Mouse (Mus musculus): ENCODE data around the gene Wnt10b. TPM values are rescaled to one million over a fixed set of nuclear protein-coding genes. Genes with fewer than 3 reads are reported as not detected.

The Wnt10b gene
- polyA plus RNA-seq, 1 experiment from 2014 or later: 0.12 TPM

GRCm38 (mm10) chr15:98780075-98780474 is 2.1 kb upstream of the Wnt10b start:
- H3K9me3 ChIP-seq (ENCODE audit: control insufficient read depth, low read length): no peaks in the 10 kb centered on the region
- no peak overlapping the region for H3K27ac ChIP-seq (ENCODE audit: low read depth)
- no peak for DNase-seq (ENCODE audit: low spot score)
- H3K27me3 ChIP-seq (replicated peaks; ENCODE audit: control insufficient read depth, insufficient read depth, low read length): peaks cover 75% of the 10 kb centered on the region
- WGBS: 2% methylated on average over 8 of the region's 8 CpGs
- no peak for ATAC-seq (replicated peaks; ENCODE audit: low FRiP score, low TSS enrichment, low read depth)
- H3K4me3 ChIP-seq (ENCODE audit: low read depth, low read length): no peak overlapping the region
- H3K4me1 ChIP-seq (replicated peaks; ENCODE audit: control insufficient read depth, insufficient read depth, low read length): peaks cover 3% of the 10 kb centered on the region; the same call in 1 of the 2 replicates
- no peak overlapping the region for H3K4me2 ChIP-seq (ENCODE audit: low read length)
- H3K9ac ChIP-seq (ENCODE audit: low read length): no peak overlapping the region
- H3K36me3 ChIP-seq (ENCODE audit: control insufficient read depth, insufficient read depth, low read length): no peaks in the 10 kb centered on the region

GRCm38 (mm10) chr15:98778806-98779205 is 856 bp upstream of the Wnt10b start:
- H3K36me3 ChIP-seq (ENCODE audit: control insufficient read depth, insufficient read depth, low read length): no peaks in the 10 kb centered on the region
- no peak overlapping the region for H3K4me3 ChIP-seq (ENCODE audit: low read depth, low read length)
- no peak overlapping the region for H3K27ac ChIP-seq (ENCODE audit: low read depth)
- WGBS: 3% methylated on average over 8 of the region's 11 CpGs
- H3K9me3 ChIP-seq (ENCODE audit: control insufficient read depth, low read length): no peaks in the 10 kb centered on the region
- peaks cover 87% of the 10 kb centered on the region for H3K27me3 ChIP-seq (replicated peaks; ENCODE audit: control insufficient read depth, insufficient read depth, low read length)
- ATAC-seq (replicated peaks; ENCODE audit: low FRiP score, low TSS enrichment, low read depth) (no peak), DNase-seq (ENCODE audit: low spot score) (no peak)
- H3K4me1 ChIP-seq (replicated peaks; ENCODE audit: control insufficient read depth, insufficient read depth, low read length): peaks cover 3% of the 10 kb centered on the region; the same call in 1 of the 2 replicates
- no peak overlapping the region for H3K9ac ChIP-seq (ENCODE audit: low read length)
- no peak overlapping the region for H3K4me2 ChIP-seq (ENCODE audit: low read length)

DNA sequence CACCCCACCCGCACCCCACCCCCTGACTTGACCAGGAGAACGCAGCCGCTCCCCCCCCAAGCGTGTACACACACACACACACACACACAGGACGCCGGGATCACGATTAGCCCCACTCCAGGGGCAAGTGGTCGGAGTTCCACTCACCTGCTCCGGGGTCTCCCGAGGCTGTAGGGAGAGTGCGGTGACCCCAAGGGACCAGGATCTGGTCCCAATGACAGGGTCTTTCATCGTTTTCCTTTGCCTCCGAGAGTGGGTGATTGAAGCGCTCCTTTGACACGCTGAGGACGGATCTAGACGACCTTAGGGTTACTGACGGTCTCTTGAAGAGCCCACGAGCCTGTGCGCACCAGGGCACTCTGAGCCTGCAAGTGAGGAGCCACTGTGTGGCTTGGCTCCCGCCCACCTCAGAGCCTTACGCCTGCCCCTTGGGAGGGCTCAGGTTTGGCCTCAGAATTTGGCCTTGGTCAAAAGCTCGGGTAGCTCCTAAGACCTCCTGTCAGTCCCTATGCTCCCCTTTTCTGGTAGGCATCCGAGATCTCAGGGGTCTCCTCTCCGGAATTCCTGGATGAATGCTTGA is 331 bp upstream of the Wnt10b start:
- Histone ChIP-seq H3K9me3 (ENCODE audit: control insufficient read depth, low read length) (no peaks in the 10 kb centered on the region), H3K4me1 (replicated peaks; ENCODE audit: control insufficient read depth, insufficient read depth, low read length) (peaks cover 3% of the 10 kb centered on the region; the same call in 1 of the 2 replicates), H3K4me2 (ENCODE audit: low read length) (peak overlapping the region; percentile 37), H3K36me3 (ENCODE audit: control insufficient read depth, insufficient read depth, low read length) (no peaks in the 10 kb centered on the region), H3K4me3 (ENCODE audit: low read depth, low read length) (0 out of 2 replicates have a peak overlapping the region, but pooled peaks have one; percentile 17), H3K27ac (ENCODE audit: low read depth) (no peak overlapping the region), H3K27me3 (replicated peaks; ENCODE audit: control insufficient read depth, insufficient read depth, low read length) (peaks cover 93% of the 10 kb centered on the region), H3K9ac (ENCODE audit: low read length) (no peak overlapping the region)
- under 1% methylated on average over 25 of the region's 25 CpGs for WGBS
- DNase-seq (ENCODE audit: low spot score): peak; percentile 61
- ATAC-seq (replicated peaks; ENCODE audit: low FRiP score, low TSS enrichment, low read depth): no peak

DNA sequence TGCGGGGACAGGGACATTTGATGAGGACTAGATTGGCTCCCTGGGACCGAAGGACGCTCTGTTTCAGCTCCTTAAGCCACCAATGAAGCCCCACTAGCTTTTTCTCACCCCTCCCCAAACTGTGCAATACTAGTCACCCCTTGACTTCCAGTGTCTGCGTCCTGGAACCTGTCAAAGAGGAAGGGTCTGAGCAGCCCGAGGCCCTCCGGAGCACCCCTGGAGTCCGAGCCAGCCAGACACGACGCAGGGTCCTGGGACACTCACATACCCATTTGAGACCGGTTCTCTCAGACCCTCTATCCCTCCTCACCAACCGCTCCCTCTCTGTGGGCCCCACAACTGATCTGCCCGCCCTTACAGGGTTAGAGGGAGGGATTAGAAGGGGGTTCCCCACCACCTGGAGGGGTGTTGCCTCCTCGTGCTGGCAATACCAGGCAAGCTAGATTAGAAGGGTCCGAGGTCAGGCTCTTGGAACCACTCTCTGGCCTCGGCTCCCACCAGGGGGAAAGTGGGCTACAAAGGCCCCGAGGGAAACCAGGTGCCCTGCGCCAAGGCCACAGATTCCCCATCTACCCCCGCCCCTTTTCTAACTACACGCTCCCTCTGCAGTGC is 839 bp downstream of the Wnt10b start:
- H3K36me3 ChIP-seq (ENCODE audit: control insufficient read depth, insufficient read depth, low read length): no peaks in the 10 kb centered on the region
- H3K4me2 ChIP-seq (ENCODE audit: low read length): no peak overlapping the region; the same call in 1 of the 2 replicates
- WGBS: 3% methylated on average over 19 of the region's 19 CpGs
- no peaks in the 10 kb centered on the region for H3K9me3 ChIP-seq (ENCODE audit: control insufficient read depth, low read length)
- peaks cover 100% of the 10 kb centered on the region for H3K27me3 ChIP-seq (replicated peaks; ENCODE audit: control insufficient read depth, insufficient read depth, low read length)
- DNase-seq (ENCODE audit: low spot score): peak; percentile 68
- H3K4me1 ChIP-seq (replicated peaks; ENCODE audit: control insufficient read depth, insufficient read depth, low read length): peaks cover 7% of the 10 kb centered on the region; the same call in 1 of the 2 replicates
- no peak overlapping the region for H3K9ac ChIP-seq (ENCODE audit: low read length)
- no peak overlapping the region for H3K27ac ChIP-seq (ENCODE audit: low read depth)
- H3K4me3 ChIP-seq (ENCODE audit: low read depth, low read length): 0 out of 2 replicates have a peak overlapping the region, but pooled peaks have one; percentile 17
- ATAC-seq (replicated peaks; ENCODE audit: low FRiP score, low TSS enrichment, low read depth): no peak

DNA sequence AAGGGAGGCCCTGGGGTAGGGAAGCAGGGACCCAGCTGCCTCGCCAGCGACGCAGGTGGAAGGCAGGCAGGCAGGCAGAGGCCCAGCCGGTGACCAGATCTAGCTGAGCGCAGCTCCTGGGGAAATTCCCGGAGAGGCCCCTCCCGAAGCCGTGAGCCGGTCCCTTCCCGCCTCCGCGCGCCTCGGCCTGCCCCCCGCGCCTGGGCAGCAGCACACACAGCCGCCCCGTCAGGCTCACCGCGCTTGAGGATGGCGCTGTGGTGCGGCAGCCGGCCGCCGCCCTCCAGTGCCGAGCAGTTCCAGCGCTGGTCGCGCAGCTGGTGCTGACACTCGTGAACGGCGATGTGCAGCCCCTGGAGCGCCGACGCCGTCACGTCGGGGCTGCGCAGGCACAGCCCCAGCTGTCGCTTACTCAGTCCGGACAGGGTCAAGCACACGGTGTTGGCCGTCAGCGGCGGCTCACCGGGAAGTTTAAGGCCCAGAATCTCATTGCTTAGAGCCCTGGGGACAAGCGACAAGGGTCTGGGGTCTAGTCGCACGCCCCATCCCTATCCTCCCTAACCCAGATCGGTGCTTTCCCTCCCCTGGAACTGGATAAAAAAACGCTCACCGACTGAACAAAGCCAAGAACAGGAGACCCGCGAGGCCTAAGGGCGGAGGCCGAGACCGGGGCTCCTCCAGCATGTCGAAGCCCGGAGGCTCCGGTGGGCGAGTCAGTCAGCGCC is 1.5 kb downstream of the Wnt10b start:
- Histone ChIP-seq H3K9me3 (ENCODE audit: control insufficient read depth, low read length) (no peaks in the 10 kb centered on the region), H3K4me1 (replicated peaks; ENCODE audit: control insufficient read depth, insufficient read depth, low read length) (peaks cover 7% of the 10 kb centered on the region; the same call in 1 of the 2 replicates)

DNA sequence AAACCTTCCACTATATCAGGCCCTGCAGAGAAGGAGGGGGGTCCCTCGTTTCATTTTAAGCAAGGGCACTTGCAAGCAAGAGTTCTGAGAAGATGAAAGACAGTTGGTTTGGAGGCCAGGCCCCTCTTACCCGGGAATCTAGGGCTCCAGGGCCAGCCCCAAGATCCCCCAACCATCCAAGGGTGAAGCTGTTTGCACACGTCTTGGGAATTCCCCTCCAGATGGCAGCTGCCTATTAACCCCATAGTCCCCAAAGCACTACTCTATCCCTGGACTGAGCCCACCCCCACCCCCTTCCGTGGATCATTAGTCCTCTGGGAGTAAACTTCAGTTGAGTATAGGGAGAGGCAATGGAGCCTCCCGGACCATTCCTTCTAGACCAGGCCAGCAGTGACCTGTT is 2.4 kb downstream of the Wnt10b start:
- Histone ChIP-seq H3K4me3 (ENCODE audit: low read depth, low read length) (no peak overlapping the region), H3K9me3 (ENCODE audit: control insufficient read depth, low read length) (no peaks in the 10 kb centered on the region), H3K36me3 (ENCODE audit: control insufficient read depth, insufficient read depth, low read length) (no peaks in the 10 kb centered on the region), H3K27ac (ENCODE audit: low read depth) (no peak overlapping the region), H3K27me3 (replicated peaks; ENCODE audit: control insufficient read depth, insufficient read depth, low read length) (peaks cover 98% of the 10 kb centered on the region), H3K4me2 (ENCODE audit: low read length) (no peak overlapping the region), H3K4me1 (replicated peaks; ENCODE audit: control insufficient read depth, insufficient read depth, low read length) (peaks cover 7% of the 10 kb centered on the region; the same call in 1 of the 2 replicates), H3K9ac (ENCODE audit: low read length) (no peak overlapping the region)
- DNase-seq (ENCODE audit: low spot score) (no peak), ATAC-seq (replicated peaks; ENCODE audit: low FRiP score, low TSS enrichment, low read depth) (no peak)
- 4% methylated on average over 5 of the region's 5 CpGs for WGBS

More for the DNA sequence above, 1.5 kb downstream of the Wnt10b start:
- H3K4me2 ChIP-seq (ENCODE audit: low read length): peak overlapping the region; percentile 20
- H3K27me3 ChIP-seq (replicated peaks; ENCODE audit: control insufficient read depth, insufficient read depth, low read length): peaks cover 100% of the 10 kb centered on the region
- no peak overlapping the region for H3K9ac ChIP-seq (ENCODE audit: low read length)
- H3K4me3 ChIP-seq (ENCODE audit: low read depth, low read length): peak overlapping the region; percentile 3; the same call in 1 of the 2 replicates
- H3K36me3 ChIP-seq (ENCODE audit: control insufficient read depth, insufficient read depth, low read length): no peaks in the 10 kb centered on the region
- no peak overlapping the region for H3K27ac ChIP-seq (ENCODE audit: low read depth)
- 2% methylated on average over 62 of the region's 62 CpGs for WGBS
- ATAC-seq (replicated peaks; ENCODE audit: low FRiP score, low TSS enrichment, low read depth): no peak
- DNase-seq (ENCODE audit: low spot score): peak; percentile 72

DNA sequence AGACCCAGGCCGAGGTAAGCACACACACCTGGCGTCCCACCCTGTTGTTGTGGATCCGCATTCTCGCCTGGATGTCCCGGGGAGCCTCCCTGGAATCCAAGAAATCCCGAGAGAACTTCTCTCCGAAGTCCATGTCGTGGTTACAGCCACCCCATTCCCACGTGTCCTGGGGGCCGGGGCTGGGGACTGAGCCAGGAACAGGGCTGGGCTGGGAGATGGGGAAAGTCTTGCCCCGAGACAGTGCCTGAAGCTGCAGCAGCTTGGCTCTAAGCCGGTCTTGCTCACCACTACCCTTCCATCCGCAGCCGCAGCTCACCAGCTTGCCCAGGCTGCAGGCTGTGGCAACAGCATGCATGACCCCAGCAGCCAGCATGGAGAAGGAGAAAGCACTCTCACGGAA is 3.9 kb downstream of the Wnt10b start:
- no peaks in the 10 kb centered on the region for H3K9me3 ChIP-seq (ENCODE audit: control insufficient read depth, low read length)
- H3K27me3 ChIP-seq (replicated peaks; ENCODE audit: control insufficient read depth, insufficient read depth, low read length): peaks cover 98% of the 10 kb centered on the region
- no peak for DNase-seq (ENCODE audit: low spot score)
- H3K4me3 ChIP-seq (ENCODE audit: low read depth, low read length): no peak overlapping the region
- H3K9ac ChIP-seq (ENCODE audit: low read length): no peak overlapping the region
- no peaks in the 10 kb centered on the region for H3K36me3 ChIP-seq (ENCODE audit: control insufficient read depth, insufficient read depth, low read length)
- ATAC-seq (replicated peaks; ENCODE audit: low FRiP score, low TSS enrichment, low read depth): no peak
- H3K27ac ChIP-seq (ENCODE audit: low read depth): no peak overlapping the region
- peaks cover 7% of the 10 kb centered on the region; the same call in 1 of the 2 replicates for H3K4me1 ChIP-seq (replicated peaks; ENCODE audit: control insufficient read depth, insufficient read depth, low read length)
- WGBS: 16% methylated on average over 15 of the region's 15 CpGs
- no peak overlapping the region for H3K4me2 ChIP-seq (ENCODE audit: low read length)

- Histone ChIP-seq H3K36me3 (ENCODE audit: control insufficient read depth, insufficient read depth, low read length) (no peaks in the 10 kb centered on the region), H3K27me3 (replicated peaks; ENCODE audit: control insufficient read depth, insufficient read depth, low read length) (peaks cover 91% of the 10 kb centered on the region), H3K9me3 (ENCODE audit: control insufficient read depth, low read length) (no peaks in the 10 kb centered on the region), H3K27ac (ENCODE audit: low read depth) (no peak overlapping the region), H3K4me3 (ENCODE audit: low read depth, low read length) (peak overlapping the region; percentile 18), H3K4me1 (replicated peaks; ENCODE audit: control insufficient read depth, insufficient read depth, low read length) (peaks cover 7% of the 10 kb centered on the region; the same call in 1 of the 2 replicates), H3K4me2 (ENCODE audit: low read length) (peak overlapping the region; percentile 45), H3K9ac (ENCODE audit: low read length) (no peak overlapping the region)
- ATAC-seq (replicated peaks; ENCODE audit: low FRiP score, low TSS enrichment, low read depth) (no peak), DNase-seq (ENCODE audit: low spot score) (no peak)
- WGBS: 2% methylated on average over 36 of the region's 36 CpGs
Observed at GRCm38 (mm10) chr15:98772511-98773211, 5.3 kb downstream of the Wnt10b start.

Data from intestine, embryonic 14.5 days (tissue).